Mouse (Mus musculus) C2C12 (cell line): ENCODE measurements at regions not wholly inside any gene's neighbourhood (a gene's known extent, or its start where the extent isn't known, plus 50 kb on each side); places are given as distances from the start of the nearest gene placed in this dataset.

Experiments used
- H3K27me3 ChIP-seq: one replicate; pipeline ENCODE4 v1.6.1; 2011; ENCODE audit not compliant: control insufficient read depth, insufficient read depth, insufficient read length
- H3K36me3 ChIP-seq: one replicate; pipeline ENCODE4 v1.6.1; 2011; ENCODE audit not compliant: control insufficient read depth, insufficient read depth
- H3K4me3 ChIP-seq: one replicate; pipeline ENCODE4 v1.5.1; 2011; ENCODE audit warnings: mild to moderate bottlenecking, control low read depth; ENCODE audit not compliant: poor library complexity, insufficient read depth, severe bottlenecking
- H3K79me2 ChIP-seq: one replicate; pipeline ENCODE4 v1.6.1; 2011; ENCODE audit not compliant: control insufficient read depth, insufficient read depth
- H3K79me3 ChIP-seq: one replicate; pipeline ENCODE4 v1.6.1; 2011; ENCODE audit warnings: low read depth, control low read depth
- H3ac ChIP-seq: one replicate; pipeline ENCODE3; 2011; ENCODE audit warnings: low read depth; ENCODE audit not compliant: control insufficient read depth, insufficient read length
- CEBPB ChIP-seq: IDR thresholded peaks from one replicate; pipeline ENCODE4 v1.6.1; 2011; ENCODE audit warnings: low read depth, mild to moderate bottlenecking, control low read depth, moderate library complexity
- CTCF ChIP-seq: IDR thresholded peaks from one replicate; pipeline ENCODE4 v1.5.1; 2011; ENCODE audit not compliant: control insufficient read depth, insufficient read depth, insufficient read length
- FOSL1 ChIP-seq: IDR thresholded peaks from one replicate; pipeline ENCODE4 v1.8.0; 2011; ENCODE audit warnings: mild to moderate bottlenecking, low read length; ENCODE audit not compliant: poor library complexity, insufficient read depth, severe bottlenecking
- MAX ChIP-seq: IDR thresholded peaks from one replicate; pipeline ENCODE4 v1.6.1; 2011; ENCODE audit warnings: mild to moderate bottlenecking, control low read depth
- MYOD1 ChIP-seq: IDR thresholded peaks from one replicate; pipeline ENCODE4 v1.6.1; 2011; ENCODE audit warnings: low read depth; ENCODE audit not compliant: control insufficient read depth, insufficient read length
- MYOG ChIP-seq: IDR thresholded peaks from one replicate; pipeline ENCODE4 v1.6.1; 2011; ENCODE audit not compliant: control insufficient read depth, insufficient read length; ENCODE audit errors: extremely low read depth
- USF1 ChIP-seq: IDR thresholded peaks from one replicate; pipeline ENCODE4 v1.6.1; 2011; ENCODE audit warnings: low read depth, mild to moderate bottlenecking, control low read depth, moderate library complexity

GRCm38 (mm10) chr2:11853210-11853973 lies 75.7 kb downstream of the Ankrd16 start:
- H3K79me2 ChIP-seq = no peaks in the 10 kb centered on the region
- H3K36me3 ChIP-seq = no peaks in the 10 kb centered on the region
- no peaks in the 10 kb centered on the region for H3K79me3 ChIP-seq
- no peaks in the 10 kb centered on the region for H3K27me3 ChIP-seq
- no peak overlapping the region for H3K4me3 ChIP-seq
- no peak overlapping the region for H3ac ChIP-seq
- TF ChIP-seq MYOG (no peak), CEBPB (no peak), USF1 (no peak), CTCF (no peak), MAX (no peak), MYOD1 (no peak), FOSL1 (no peak)

DNA sequence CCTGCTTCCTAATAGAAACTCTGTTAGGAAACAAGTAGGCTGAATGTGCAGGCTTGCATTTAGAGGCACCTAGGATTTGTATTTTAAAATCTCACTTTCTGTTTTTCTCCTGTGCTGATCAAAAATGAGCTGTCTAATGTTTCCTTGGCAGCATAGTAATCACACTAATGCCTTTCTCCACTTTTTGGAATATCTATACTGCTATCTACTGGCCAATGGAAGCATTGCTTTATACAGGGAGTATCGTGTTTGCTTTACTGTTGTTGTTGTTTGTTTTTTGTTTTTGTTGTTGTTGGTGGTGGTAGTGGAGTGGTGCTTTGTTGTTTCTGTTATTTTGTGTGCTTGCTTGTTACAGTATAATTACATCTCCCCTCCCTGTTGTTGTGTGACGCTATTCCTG lies 92.3 kb downstream of the Ankrd16 start:
- Histone ChIP-seq H3K4me3 (no peak overlapping the region), H3K27me3 (no peaks in the 10 kb centered on the region), H3ac (no peak overlapping the region), H3K36me3 (no peaks in the 10 kb centered on the region), H3K79me3 (no peaks in the 10 kb centered on the region), H3K79me2 (no peaks in the 10 kb centered on the region)
- no peak for TF ChIP-seq USF1
- no peak for TF ChIP-seq MAX
- TF ChIP-seq MYOD1 = no peak
- TF ChIP-seq CTCF = no peak
- no peak for TF ChIP-seq FOSL1
- no peak for TF ChIP-seq MYOG
- TF ChIP-seq CEBPB = no peak

DNA sequence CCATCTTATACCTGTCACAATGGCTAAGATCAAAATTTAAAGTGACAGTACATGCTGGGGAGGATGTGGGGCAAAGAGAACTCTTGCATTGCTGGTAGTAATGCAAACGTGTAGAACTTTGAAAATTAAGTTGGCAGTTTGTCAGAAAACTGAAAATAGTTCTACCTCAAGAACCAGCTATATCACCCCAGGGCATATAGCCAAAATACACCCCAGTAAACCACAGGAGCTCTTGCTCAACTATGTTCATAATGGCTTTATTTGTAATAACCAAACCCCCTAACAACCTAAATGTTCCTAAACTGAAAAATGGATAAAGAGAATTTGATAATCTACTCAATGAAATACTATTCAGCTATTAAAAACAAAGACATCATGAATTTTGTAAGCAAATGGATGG lies 102.3 kb downstream of the Ankrd16 start:
- Histone ChIP-seq H3K79me2 (no peaks in the 10 kb centered on the region), H3K36me3 (no peaks in the 10 kb centered on the region), H3K27me3 (no peaks in the 10 kb centered on the region), H3K4me3 (no peak overlapping the region), H3K79me3 (no peaks in the 10 kb centered on the region), H3ac (no peak overlapping the region)
- TF ChIP-seq MYOG = no peak
- peak; percentile 13 for TF ChIP-seq CEBPB
- no peak for TF ChIP-seq FOSL1

- no peaks in the 10 kb centered on the region for H3K36me3 ChIP-seq
- H3K79me2 ChIP-seq = no peaks in the 10 kb centered on the region
- no peaks in the 10 kb centered on the region for H3K79me3 ChIP-seq
- TF ChIP-seq MYOD1 (no peak), MAX (no peak), CTCF (no peak), USF1 (no peak), MYOG (no peak), CEBPB (no peak), FOSL1 (no peak)
- no peak overlapping the region for H3K4me3 ChIP-seq
- H3ac ChIP-seq = no peak overlapping the region
- no peaks in the 10 kb centered on the region for H3K27me3 ChIP-seq
Measured at GRCm38 (mm10) chr2:11894792-11895568, 117.3 kb downstream of the Ankrd16 start.

GRCm38 (mm10) chr2:11899698-11900660 lies 122.3 kb downstream of the Ankrd16 start:
- H3K79me2 ChIP-seq = no peaks in the 10 kb centered on the region
- H3K36me3 ChIP-seq = no peaks in the 10 kb centered on the region
- H3K4me3 ChIP-seq = no peak overlapping the region
- H3K79me3 ChIP-seq = no peaks in the 10 kb centered on the region
- no peak overlapping the region for H3ac ChIP-seq
- H3K27me3 ChIP-seq = no peaks in the 10 kb centered on the region
- TF ChIP-seq FOSL1 = no peak
- TF ChIP-seq MAX = no peak
- no peak for TF ChIP-seq CEBPB
- no peak for TF ChIP-seq CTCF
- no peak for TF ChIP-seq MYOG
- TF ChIP-seq USF1 = no peak
- TF ChIP-seq MYOD1 = no peak
